Mouse (Mus musculus): ENCODE data around the gene Chuk.

Chuk gene

GRCm38 (mm10) chr19:44107661-44108521, 611 bp upstream of the Chuk start:
- DNase-seq (ENCODE audit: low read depth): no peak

GRCm38 (mm10) chr19:44104393-44104792, 2.9 kb downstream of the Chuk start:
- DNase-seq (ENCODE audit: low read depth): peak; percentile 24

GRCm38 (mm10) chr19:44103001-44103400, 4.3 kb downstream of the Chuk start:
- DNase-seq (ENCODE audit: low read depth): no peak

DNA sequence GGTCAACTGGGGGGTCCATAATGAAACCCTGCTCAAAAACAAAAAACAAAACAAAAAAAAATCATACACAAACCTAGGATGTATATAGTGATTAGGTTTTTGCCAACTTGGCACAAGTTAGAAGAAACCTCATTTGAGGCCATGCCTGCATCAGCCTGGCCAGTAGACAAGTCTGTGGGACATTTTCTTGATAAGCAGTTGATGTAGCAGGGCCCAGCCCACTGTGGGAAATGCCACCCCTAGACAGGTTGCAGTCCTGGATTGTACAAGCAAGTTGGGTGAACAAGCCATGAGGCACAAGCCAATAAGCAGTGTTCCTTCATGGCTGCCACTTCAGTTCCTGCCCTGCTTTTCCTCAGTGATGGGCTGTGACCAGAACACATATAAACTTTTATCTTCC, 6.4 kb downstream of the Chuk start:
- DNase-seq (ENCODE audit: low read depth): no peak

DNA sequence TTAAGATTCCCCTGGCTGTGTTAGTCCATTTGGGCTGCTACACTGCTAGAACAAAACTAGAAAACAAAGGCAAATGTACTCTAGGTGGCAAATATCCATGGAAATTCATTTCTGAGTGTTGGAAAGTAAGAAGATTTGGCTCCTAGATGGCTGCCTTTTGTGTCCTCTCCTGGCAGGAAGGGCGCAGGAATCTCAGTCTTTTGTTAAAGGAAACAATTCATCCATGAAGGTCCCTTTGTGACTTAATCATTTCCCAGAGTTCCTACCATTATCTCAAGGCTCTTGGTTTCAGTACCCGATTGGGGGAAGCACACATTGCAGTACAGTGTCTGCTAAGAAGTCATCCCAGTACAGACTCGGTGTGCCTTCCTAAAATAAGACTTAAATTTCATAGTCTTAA, 21.0 kb downstream of the Chuk start:
- DNase-seq (ENCODE audit: low read depth): no peak

GRCm38 (mm10) chr19:44080920-44081319, 26.4 kb downstream of the Chuk start:
- DNase-seq (ENCODE audit: low read depth): no peak

- DNase-seq (ENCODE audit: low read depth): no peak
Observed at GRCm38 (mm10) chr19:44080023-44080422, 27.3 kb downstream of the Chuk start.

- DNase-seq (ENCODE audit: low read depth): no peak
Observed at GRCm38 (mm10) chr19:44077024-44077423, 30.3 kb downstream of the Chuk start.

DNA sequence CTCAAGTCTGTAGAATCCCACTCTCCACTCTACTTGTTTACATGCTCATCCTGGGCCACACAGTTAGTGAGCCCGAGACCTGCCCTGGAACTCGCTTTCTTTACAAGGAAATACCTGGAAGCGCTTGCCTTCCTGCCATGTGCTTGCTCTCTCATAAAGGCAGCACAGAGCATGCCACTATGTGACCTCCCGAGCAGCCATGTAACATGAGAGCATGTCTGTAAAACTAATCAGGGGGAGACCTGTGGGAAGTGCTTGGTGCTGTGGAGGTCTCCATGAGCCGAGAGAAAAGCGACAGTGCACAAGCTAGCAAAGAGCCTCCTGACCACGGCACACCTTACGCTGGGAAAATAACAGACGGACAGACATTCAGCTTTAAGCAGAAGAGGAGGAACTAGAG, 30.8 kb downstream of the Chuk start:
- DNase-seq (ENCODE audit: low read depth): no peak

DNA sequence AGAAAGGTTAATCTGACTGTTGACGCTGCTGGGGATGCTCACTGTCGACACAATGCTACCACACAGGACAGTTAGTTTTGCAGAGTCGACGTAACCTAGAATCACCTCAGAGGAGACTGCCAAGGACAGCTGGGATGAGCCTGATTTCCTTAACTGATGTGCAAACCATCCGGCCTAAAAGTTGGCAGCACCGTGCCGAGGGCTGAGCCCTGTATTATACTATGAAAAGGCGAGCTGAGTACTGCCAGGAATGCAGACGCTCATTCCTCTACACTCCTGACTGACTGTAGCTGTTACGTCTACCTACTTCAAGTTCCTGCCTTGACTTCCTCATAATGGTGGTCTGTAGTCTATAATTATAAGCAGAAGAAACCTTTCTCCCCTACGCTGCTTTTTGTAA, 32.3 kb downstream of the Chuk start:
- DNase-seq (ENCODE audit: low read depth): no peak

GRCm38 (mm10) chr19:44071166-44071565, 36.1 kb downstream of the Chuk start:
- DNase-seq (ENCODE audit: low read depth): no peak

DNA sequence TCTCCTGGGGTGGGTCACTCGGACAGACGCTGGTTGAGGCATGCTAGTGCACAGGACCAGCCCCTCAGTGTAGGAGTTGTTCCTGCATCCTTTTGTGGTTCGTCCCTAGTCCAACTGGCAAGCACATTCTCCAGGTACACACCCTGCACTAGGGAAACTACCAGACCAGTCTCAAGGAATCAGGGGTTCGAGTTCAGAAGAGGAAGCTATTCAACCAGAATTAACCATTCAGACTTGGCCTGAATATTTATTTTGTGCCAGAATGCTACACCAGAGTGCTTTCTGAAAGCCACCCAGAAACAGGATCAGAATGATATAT, 37.4 kb downstream of the Chuk start:
- no peak for DNase-seq (ENCODE audit: low read depth)

GRCm38 (mm10) chr19:44069121-44069913, 38.0 kb downstream of the Chuk start, which contains the start of gene Erlin1:
Gene Erlin1, minus strand, starts transcription at chr19:44069785.
- DNase-seq (ENCODE audit: low read depth): peak; percentile 81

DNA sequence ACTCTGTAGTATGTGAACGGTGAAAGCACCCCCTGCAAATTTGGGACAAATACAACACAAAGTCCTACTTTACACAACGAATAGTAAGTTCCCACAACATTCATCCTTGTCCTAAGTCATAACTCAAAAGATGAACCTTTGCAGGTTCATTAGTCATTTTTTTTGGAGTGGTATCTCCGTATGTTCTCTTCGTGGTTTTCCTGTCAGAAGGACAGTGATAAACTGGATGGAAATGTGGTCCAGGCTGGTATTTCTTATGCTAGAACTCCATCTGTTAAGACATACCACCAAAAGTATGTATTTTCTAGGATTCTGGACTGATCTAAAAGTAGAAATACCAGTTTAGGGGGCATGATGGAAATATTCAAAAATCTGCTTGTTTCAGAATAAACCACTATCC, 39.0 kb downstream of the Chuk start:
- peak; percentile 39 for DNase-seq (ENCODE audit: low read depth)

- DNase-seq (ENCODE audit: low read depth): peak; percentile 21
Observed at GRCm38 (mm10) chr19:44067323-44068049, 39.8 kb downstream of the Chuk start.

GRCm38 (mm10) chr19:44064734-44065133, 42.5 kb downstream of the Chuk start:
- DNase-seq (ENCODE audit: low read depth): no peak

GRCm38 (mm10) chr19:44063773-44064172, 43.5 kb downstream of the Chuk start:
- DNase-seq (ENCODE audit: low read depth): no peak

- DNase-seq (ENCODE audit: low read depth): no peak
Observed at GRCm38 (mm10) chr19:44060226-44060625, 47.1 kb downstream of the Chuk start.

- no peak for DNase-seq (ENCODE audit: low read depth)
Observed at GRCm38 (mm10) chr19:44055173-44055826, 52.0 kb downstream of the Chuk start.

GRCm38 (mm10) chr19:44050388-44050787, 56.9 kb downstream of the Chuk start:
- DNase-seq (ENCODE audit: low read depth): no peak

- DNase-seq (ENCODE audit: low read depth): peak; percentile 32
Observed at GRCm38 (mm10) chr19:44049282-44049681, 58.0 kb downstream of the Chuk start.

DNA sequence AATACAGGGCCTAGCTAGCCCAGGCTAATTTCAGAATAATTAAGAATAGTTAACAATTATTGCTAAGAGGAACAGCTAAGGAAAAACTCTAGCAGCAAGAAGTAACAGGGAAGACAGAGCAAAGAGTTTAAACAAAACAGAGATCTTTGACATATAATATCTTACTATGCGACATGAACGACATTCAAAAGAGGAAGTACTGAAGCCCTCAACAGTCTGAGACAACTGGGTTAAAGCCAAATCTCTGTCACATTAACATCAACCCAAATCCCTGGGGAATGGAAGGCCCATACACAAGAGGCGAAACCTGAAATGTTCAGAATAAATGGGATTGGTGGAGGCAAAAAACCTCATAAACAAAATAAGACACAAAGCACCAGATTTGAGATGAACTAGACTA, 61.4 kb downstream of the Chuk start:
- DNase-seq (ENCODE audit: low read depth): peak; percentile 21

Data from 416B (cell line).